Mouse (Mus musculus) embryonic facial prominence, embryonic 15.5 days (tissue): Measurements from ENCODE around the gene Cul5. TPM values are rescaled to one million over a fixed set of nuclear protein-coding genes. Genes with fewer than 3 reads are reported as not detected.

ENCODE experiments used
- ATAC-seq: fragments of 200-750 bp; cut with Nextera tagmentation; 2 replicates; pipeline ENCODE4 v1.8.0; 2017; ENCODE audit warnings: low read depth, moderate TSS enrichment; ENCODE audit not compliant: insufficient number of reproducible peaks, low FRiP score, low TSS enrichment
- H3K27ac ChIP-seq: fragments of 300-500 bp; sonication (generic); replicated peaks from 2 replicates; pipeline ENCODE4 v1.5.1; 2015; ENCODE audit warnings: mild to moderate bottlenecking, inconsistent platforms
- H3K27me3 ChIP-seq: fragments of 300-500 bp; sonication (generic); 2 replicates; pipeline ENCODE4 v1.6.1; 2015; ENCODE audit warnings: inconsistent platforms
- H3K36me3 ChIP-seq: fragments of 300-500 bp; sonication (generic); 2 replicates; pipeline ENCODE4 v1.6.1; 2015; ENCODE audit warnings: mild to moderate bottlenecking, inconsistent platforms
- H3K4me1 ChIP-seq: fragments of 300-500 bp; sonication (generic); 2 replicates; pipeline ENCODE4 v1.6.1; 2015; ENCODE audit warnings: inconsistent platforms
- H3K4me2 ChIP-seq: fragments of 300-500 bp; sonication (generic); replicated peaks from 2 replicates; pipeline ENCODE4 v1.6.1; 2015; ENCODE audit warnings: mild to moderate bottlenecking, inconsistent platforms
- H3K4me3 ChIP-seq: fragments of 300-500 bp; sonication (generic); replicated peaks from 2 replicates; pipeline ENCODE4 v1.5.1; 2015; ENCODE audit warnings: mild to moderate bottlenecking, inconsistent platforms
- H3K9ac ChIP-seq: fragments of 300-500 bp; sonication (generic); 2 replicates; pipeline ENCODE4 v1.6.1; 2015; ENCODE audit warnings: inconsistent platforms
- H3K9me3 ChIP-seq: fragments of 300-500 bp; sonication (generic); replicated peaks from 2 replicates; pipeline ENCODE4 v1.6.1; 2016; ENCODE audit warnings: inconsistent platforms
- WGBS: fragments of 180-500 bp; shearing (Covaris S2); methylation state at CpG from one replicate; pipeline ENCODE4 v1.1.7; 2015; 5-methylcytosine and 5-hydroxymethylcytosine counted together
- polyA plus RNA-seq: library from polyadenylated mRNA; unstranded; fragments of >200 nt; fragmentation: Nextera tagmentation; extraction: Ambion mirVana; gene quantifications from 2 replicates; pipeline ENCODE4 v1.2.1, GENCODE M21; 2015

Cul5 gene
- polyA plus RNA-seq = 30.9 and 33.1 TPM in 2 replicates

GRCm38 (mm10) chr9:53669680-53670219 lies at the start of gene Cul5:
Cul5 (minus strand) TSS chr9:53670014.
- Histone ChIP-seq H3K9me3 (no peaks in the 10 kb centered on the region), H3K27ac (no peak within 1 kb of the TSS), H3K9ac (no peak within 1 kb of the TSS), H3K4me3 (no peak within 1 kb of the TSS), H3K36me3 (no peaks in the 10 kb centered on the region), H3K4me1 (peaks cover 20% of the 10 kb centered on the region), H3K4me2 (no peak within 1 kb of the TSS), H3K27me3 (no peaks in the 10 kb centered on the region)
- no peak for ATAC-seq
- WGBS = 46% methylated on average over 5 of the region's 5 CpGs

GRCm38 (mm10) chr9:53705992-53706696 lies 36.3 kb upstream of the Cul5 start, which contains the start of gene Rab39:
Rab39 (minus strand) TSS chr9:53706232.
- Histone ChIP-seq H3K27ac (no peak within 1 kb of the TSS), H3K9ac (no peak within 1 kb of the TSS), H3K4me1 (peaks cover 13% of the 10 kb centered on the region), H3K4me2 (peak within 1 kb of the TSS; percentile 82), H3K27me3 (peaks cover 7% of the 10 kb centered on the region; the same call in 1 of the 2 replicates), H3K36me3 (no peaks in the 10 kb centered on the region), H3K4me3 (peak within 1 kb of the TSS; percentile 45), H3K9me3 (no peaks in the 10 kb centered on the region)
- peak; percentile 93 for ATAC-seq
- under 1% methylated on average over 49 of the region's 49 CpGs for WGBS

- Histone ChIP-seq H3K36me3 (no peaks in the 10 kb centered on the region), H3K9me3 (no peaks in the 10 kb centered on the region), H3K4me1 (peaks cover 13% of the 10 kb centered on the region), H3K4me2 (peak overlapping the region; percentile 82), H3K27me3 (peaks cover 7% of the 10 kb centered on the region; the same call in 1 of the 2 replicates), H3K27ac (no peak overlapping the region), H3K4me3 (peak overlapping the region; percentile 45), H3K9ac (no peak overlapping the region)
- peak; percentile 37 for ATAC-seq
- WGBS = 1% methylated on average over 28 of the region's 28 CpGs
Measured at GRCm38 (mm10) chr9:53705491-53705991, 35.7 kb upstream of the Cul5 start.

GRCm38 (mm10) chr9:53702991-53703390 lies 33.2 kb upstream of the Cul5 start:
- 80% methylated on average over 1 of the region's 1 CpGs for WGBS
- Histone ChIP-seq H3K9ac (no peak overlapping the region), H3K4me3 (no peak overlapping the region), H3K27me3 (peaks cover 7% of the 10 kb centered on the region; the same call in 1 of the 2 replicates), H3K4me2 (no peak overlapping the region), H3K27ac (no peak overlapping the region), H3K36me3 (no peaks in the 10 kb centered on the region), H3K4me1 (peaks cover 13% of the 10 kb centered on the region), H3K9me3 (no peaks in the 10 kb centered on the region)
- ATAC-seq = no peak

GRCm38 (mm10) chr9:53700496-53700895 lies 30.7 kb upstream of the Cul5 start:
- Histone ChIP-seq H3K4me3 (no peak overlapping the region), H3K4me2 (no peak overlapping the region), H3K36me3 (no peaks in the 10 kb centered on the region), H3K9me3 (no peaks in the 10 kb centered on the region), H3K4me1 (peaks cover 5% of the 10 kb centered on the region), H3K27me3 (peaks cover under 1% of the 10 kb centered on the region; the same call in 1 of the 2 replicates), H3K9ac (no peak overlapping the region), H3K27ac (no peak overlapping the region)
- ATAC-seq = no peak
- WGBS = 67% methylated on average over 4 of the region's 4 CpGs

- no peak overlapping the region for H3K27ac ChIP-seq
- H3K4me2 ChIP-seq = no peak overlapping the region
- H3K9me3 ChIP-seq = no peaks in the 10 kb centered on the region
- no peak overlapping the region for H3K9ac ChIP-seq
- WGBS = 80% methylated on average over 5 of the region's 5 CpGs
- no peak for ATAC-seq
- H3K36me3 ChIP-seq = no peaks in the 10 kb centered on the region
- no peaks in the 10 kb centered on the region for H3K4me1 ChIP-seq
- no peak overlapping the region for H3K4me3 ChIP-seq
- H3K27me3 ChIP-seq = no peaks in the 10 kb centered on the region
Measured at GRCm38 (mm10) chr9:53695846-53696245, 26.0 kb upstream of the Cul5 start.

GRCm38 (mm10) chr9:53693718-53694117 lies 23.9 kb upstream of the Cul5 start:
- Histone ChIP-seq H3K4me2 (no peak overlapping the region), H3K9me3 (no peaks in the 10 kb centered on the region), H3K36me3 (no peaks in the 10 kb centered on the region), H3K27me3 (no peaks in the 10 kb centered on the region), H3K27ac (no peak overlapping the region), H3K4me3 (no peak overlapping the region), H3K9ac (no peak overlapping the region), H3K4me1 (no peaks in the 10 kb centered on the region)
- ATAC-seq = no peak
- 56% methylated on average over 1 of the region's 1 CpGs for WGBS

- Histone ChIP-seq H3K9ac (no peak overlapping the region), H3K36me3 (no peaks in the 10 kb centered on the region), H3K27ac (no peak overlapping the region), H3K27me3 (no peaks in the 10 kb centered on the region), H3K9me3 (no peaks in the 10 kb centered on the region), H3K4me2 (no peak overlapping the region), H3K4me1 (no peaks in the 10 kb centered on the region), H3K4me3 (no peak overlapping the region)
- WGBS = 34% methylated on average over 7 of the region's 7 CpGs
- no peak for ATAC-seq
Measured at GRCm38 (mm10) chr9:53691745-53692670, 22.2 kb upstream of the Cul5 start.

- no peaks in the 10 kb centered on the region for H3K27me3 ChIP-seq
- 0 out of 2 replicates have a peak, but pooled peaks cover 3% of the 10 kb centered on the region for H3K9me3 ChIP-seq
- H3K4me1 ChIP-seq = no peaks in the 10 kb centered on the region
- H3K27ac ChIP-seq = no peak overlapping the region
- no peak overlapping the region for H3K4me3 ChIP-seq
- H3K9ac ChIP-seq = no peak overlapping the region
- ATAC-seq = no peak
- 85% methylated on average over 1 of the region's 1 CpGs for WGBS
- no peak overlapping the region for H3K4me2 ChIP-seq
- H3K36me3 ChIP-seq = no peaks in the 10 kb centered on the region
Measured at GRCm38 (mm10) chr9:53680851-53681250, 11.0 kb upstream of the Cul5 start.

- Histone ChIP-seq H3K4me2 (no peak overlapping the region), H3K4me3 (no peak overlapping the region), H3K4me1 (no peaks in the 10 kb centered on the region), H3K36me3 (no peaks in the 10 kb centered on the region), H3K27ac (no peak overlapping the region), H3K9me3 (0 out of 2 replicates have a peak, but pooled peaks cover 3% of the 10 kb centered on the region), H3K27me3 (no peaks in the 10 kb centered on the region), H3K9ac (no peak overlapping the region)
- 67% methylated on average over 4 of the region's 4 CpGs for WGBS
- ATAC-seq = no peak
Measured at GRCm38 (mm10) chr9:53676921-53677320, 7.1 kb upstream of the Cul5 start.

GRCm38 (mm10) chr9:53673571-53673970 lies 3.8 kb upstream of the Cul5 start:
- ATAC-seq = no peak
- WGBS = 20% methylated on average over 3 of the region's 3 CpGs
- Histone ChIP-seq H3K9ac (no peak overlapping the region), H3K27ac (no peak overlapping the region), H3K36me3 (no peaks in the 10 kb centered on the region), H3K27me3 (no peaks in the 10 kb centered on the region), H3K9me3 (0 out of 2 replicates have a peak, but pooled peaks cover 3% of the 10 kb centered on the region), H3K4me3 (no peak overlapping the region), H3K4me1 (no peaks in the 10 kb centered on the region), H3K4me2 (no peak overlapping the region)
